11 mouse cellular contexts compared by ENCODE assay signal in genomic region chr13:112354958-112355357, GRCm38 (mm10).
A peak's percentile ranks its signal among the peaks of the same experiment; 100 is the strongest.
DNase-seq lines count a peak whose midpoint lies in the region; ATAC-seq and TF ChIP-seq lines count a peak whose summit lies in the region.
"Had no signal": no experiment of that assay in that cellular context is flagged by ENCODE, and none has a peak within 500 bp of the region (broad histone marks: within the 10 kb centered on the region; RNA-seq: fewer than 3 reads in every experiment).

No protein-coding gene starts in this region.

- no peak for TF ChIP-seq RAD21 in MEL (IDR thresholded peaks at IDR 0.05; ENCODE audit: low read depth, low read length)

- TF ChIP-seq CTCF in MEL (IDR thresholded peaks at IDR 0.05 in 2 of 3, conservative IDR thresholded peaks at IDR 0.05 in 1 of 3; ENCODE audit: control insufficient read depth in 1 of 3, insufficient read depth in 1 of 3, low read depth in 2 of 3, low read length in 3 of 3, poor library complexity in 1 of 3, severe bottlenecking in 1 of 3): no peak

- no peaks in the 10 kb centered on the region for H3K9me3 ChIP-seq in MEL (replicated peaks; ENCODE audit: insufficient read depth, low read length)
- H3K9me3 ChIP-seq: limb, embryonic 15.5 days had no signal

- H3K9ac ChIP-seq in MEL (ENCODE audit: control insufficient read depth, low read depth, low read length, poor library complexity, severe bottlenecking): peak overlapping the region; percentile 17; the same call in 1 of the 2 replicates
- H3K9ac ChIP-seq: limb, embryonic 15.5 days had no signal

- H3K27ac ChIP-seq in MEL (ENCODE audit: control insufficient read depth, low read depth, low read length): no peak overlapping the region
- H3K27ac ChIP-seq: kidney, postnatal 0 days; limb, embryonic 15.5 days had no signal

- no peak for TF ChIP-seq POLR2A in MEL (IDR thresholded peaks at IDR 0.05; ENCODE audit: control insufficient read depth in 1 of 2, insufficient read depth in 1 of 2, low read depth in 1 of 2, low read length in 2 of 2, poor library complexity in 1 of 2)

- peak; percentile 38 for DNase-seq in lung, postnatal 36 days
- DNase-seq in lung, postnatal 4 days: no peak
- peak; percentile 87 for DNase-seq in MEL (ENCODE audit: low read depth, low spot score)
- DNase-seq in thymus, postnatal 14 days: peak; percentile 29
- no peak for DNase-seq in c-Kit-positive CD71-positive TER-119-positive erythroid progenitor cells, embryonic 14.5 days (ENCODE audit: low spot score)
- no peak for DNase-seq in urinary bladder, postnatal 36 days (ENCODE audit: low spot score in 2 of 2)
- DNase-seq: gastrocnemius, postnatal 25 days; layer of hippocampus, postnatal 36 days had no signal

- peaks cover 0 to 12% of the 10 kb centered on the region in 2 experiments; a peak in 2 of 4 replicates for H3K4me1 ChIP-seq in MEL (ENCODE audit: control insufficient read depth in 1 of 2, insufficient read depth in 2 of 2, low read length in 2 of 2)

- H3K79me2 ChIP-seq in MEL (ENCODE audit: control insufficient read depth, insufficient read depth, low read length, poor library complexity): no peaks in the 10 kb centered on the region

- H3K27me3 ChIP-seq in MEL (ENCODE audit: control insufficient read depth in 1 of 2, insufficient read depth in 2 of 2, low read length in 2 of 2): no peaks in the 10 kb centered on the region; a peak in 1 of 4 replicates
- H3K27me3 ChIP-seq: limb, embryonic 15.5 days had no signal

- H3K4me3 ChIP-seq in MEL (ENCODE audit: control insufficient read depth in 1 of 2, insufficient read depth in 1 of 2, low read depth in 2 of 2, low read length in 2 of 2): peak overlapping the region in 1 of 2 experiments; percentile 19; a peak in 1 of 4 replicates
- H3K4me3 ChIP-seq: limb, embryonic 15.5 days had no signal

- ATAC-seq in hematopoietic stem cell, adult 5-6 weeks (replicated peaks in 1 of 2; ENCODE audit: insufficient read depth in 1 of 2, low FRiP score in 2 of 2, low TSS enrichment in 1 of 2, low read depth in 1 of 2, poor library complexity in 2 of 2, severe bottlenecking in 2 of 2): peak; percentile 84

- TF ChIP-seq EP300 in MEL (IDR thresholded peaks at IDR 0.05; ENCODE audit: low read depth in 1 of 2, low read length in 2 of 2): peak; percentile 76

- H3K36me3 ChIP-seq in MEL (ENCODE audit: control insufficient read depth in 1 of 2, insufficient read depth in 2 of 2, low read length in 2 of 2): peaks cover 0 to 7% of the 10 kb centered on the region in 2 experiments; a peak in 2 of 4 replicates
- H3K36me3 ChIP-seq: limb, embryonic 15.5 days had no signal

TF ChIP-seq in MEL, 35 proteins besides CTCF, POLR2A, EP300 and RAD21:
- TF ChIP-seq SMC3 (IDR thresholded peaks at IDR 0.05; ENCODE audit: low read depth, low read length): no peak
- peak; percentile 37; the same call in 1 of the 2 replicates for TF ChIP-seq RCOR1 (IDR thresholded peaks at IDR 0.05; ENCODE audit: low read depth, low read length)
- TF ChIP-seq TAL1 (IDR thresholded peaks at IDR 0.05; ENCODE audit: low read length): peak; percentile 35
- 0 out of 2 replicates have a peak, but pooled peaks have one; percentile 11 for TF ChIP-seq MYB (IDR thresholded peaks at IDR 0.05; ENCODE audit: low read depth, low read length)
- no peak for TF ChIP-seq KAT2A (conservative IDR thresholded peaks at IDR 0.05; ENCODE audit: low read depth, low read length)
- TF ChIP-seq UBTF (IDR thresholded peaks at IDR 0.05; ENCODE audit: borderline replicate concordance, insufficient read depth, low read depth, low read length): no peak
- TF ChIP-seq USF2 (IDR thresholded peaks at IDR 0.05; ENCODE audit: borderline replicate concordance in 1 of 2, insufficient read depth in 1 of 2, low read depth in 1 of 2, low read length in 2 of 2): no peak
- TF ChIP-seq ELF1 (IDR thresholded peaks at IDR 0.05; ENCODE audit: low read depth, low read length): 0 out of 2 replicates have a peak, but pooled peaks have one; percentile 30
- TF ChIP-seq SIN3A (IDR thresholded peaks at IDR 0.05; ENCODE audit: low read length): peak; percentile 67; the same call in 1 of the 2 replicates
- peak; percentile 91 for TF ChIP-seq ETS1 (IDR thresholded peaks at IDR 0.05; ENCODE audit: low read depth, low read length)
- peak; percentile 59 for TF ChIP-seq GATA1 (IDR thresholded peaks at IDR 0.05; ENCODE audit: low read depth, low read length)
- no peak for TF ChIP-seq ZKSCAN1 (IDR thresholded peaks at IDR 0.05; ENCODE audit: low read depth, low read length)
- peak; percentile 68 for TF ChIP-seq TCF12 (IDR thresholded peaks at IDR 0.05; ENCODE audit: low read depth, low read length)

Comparison
In these comparisons a context has a peak if more than half of its experiments do, and no peak if none do; other contexts are left out.
1. DNase-seq: peak in lung, postnatal 36 days (single experiment), MEL (single experiment) and thymus, postnatal 14 days (single experiment); none in lung, postnatal 4 days (0 of 2), c-Kit-positive CD71-positive TER-119-positive erythroid progenitor cells, embryonic 14.5 days (single experiment) and urinary bladder, postnatal 36 days (0 of 2).